In the genomic region with DNA sequence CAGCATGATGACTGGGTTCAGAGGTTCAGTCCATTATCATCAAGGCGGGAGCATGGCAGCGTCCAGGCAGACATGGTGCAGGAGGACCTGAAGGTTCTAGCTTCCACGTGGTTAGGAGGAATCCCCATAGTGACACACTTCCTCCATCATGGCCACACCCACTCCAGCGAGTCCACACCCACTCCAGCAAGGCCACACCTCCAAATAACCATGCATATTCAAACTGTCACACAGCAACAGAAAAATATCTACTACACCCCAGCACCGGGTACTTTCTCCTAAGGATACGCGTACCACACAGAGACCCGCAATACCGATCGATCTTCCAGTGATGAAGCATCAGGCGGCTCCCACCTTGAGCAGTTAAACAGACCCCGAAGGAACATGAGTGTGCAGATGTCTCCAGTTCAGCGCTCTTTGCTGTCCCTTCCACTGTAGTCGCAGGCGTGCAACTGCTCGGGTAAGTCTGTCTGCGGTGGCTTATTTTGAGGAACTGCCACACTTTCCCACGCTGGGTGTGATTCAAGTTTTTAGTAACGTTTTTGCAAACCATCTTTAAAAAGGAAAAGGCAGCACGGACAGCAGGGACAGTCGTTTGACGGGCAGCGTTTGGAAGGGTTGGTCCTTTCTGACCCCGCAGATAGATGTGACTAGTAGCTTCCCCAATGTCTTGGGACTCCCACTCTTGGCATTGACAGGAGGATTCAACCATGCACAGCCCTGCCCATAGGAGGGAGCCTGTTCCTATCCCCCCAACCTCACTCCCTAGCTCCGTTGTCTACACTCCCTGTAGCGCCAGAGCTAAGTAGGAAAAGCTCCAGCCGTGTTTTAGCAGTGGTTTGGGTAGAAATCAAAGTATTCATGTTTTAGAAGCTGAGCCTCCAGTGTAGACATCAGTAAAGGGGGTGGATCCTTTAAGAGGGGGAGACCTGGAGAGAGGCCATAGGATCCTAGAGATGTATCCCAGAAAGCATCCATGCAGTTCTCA, we compare ENCODE assay signal across 12 mouse cellular contexts. TPM values are rescaled to one million over a fixed set of nuclear protein-coding genes. Genes with fewer than 3 reads are reported as not detected.
DNase-seq lines count a peak whose midpoint lies in the region.
"Had no signal": no experiment of that assay in that cellular context is flagged by ENCODE, and none has a peak within 500 bp of the region (broad histone marks: within the 10 kb centered on the region; RNA-seq: fewer than 3 reads in every experiment).

No protein-coding gene starts in this region.

- H3K9me3 ChIP-seq in megakaryocyte, embryonic 14.5 days: peaks cover 22% of the 10 kb centered on the region
- H3K9me3 ChIP-seq: forebrain, embryonic 10.5 days; kidney, embryonic 15.5 days had no signal

- H3K36me3 ChIP-seq in megakaryocyte, embryonic 14.5 days (replicated peaks; ENCODE audit: low read length): peaks cover 20% of the 10 kb centered on the region
- H3K36me3 ChIP-seq: forebrain, embryonic 10.5 days; kidney, embryonic 15.5 days had no signal

- peak; percentile 53 to 56 for DNase-seq in right cerebral cortex, adult 2 months (ENCODE audit: low spot score in 2 of 2)
- no peak for DNase-seq in right cerebral cortex, postnatal 14 days
- DNase-seq in c-Kit-negative CD71-positive TER-119-positive erythroid progenitor cells, embryonic 14.5 days (ENCODE audit: low read depth, low spot score): peak; percentile 36
- peak; percentile 37 to 51 for DNase-seq in thymus, postnatal 36 days
- no peak for DNase-seq in heart, postnatal 10 days
- no peak for DNase-seq in layer of hippocampus, postnatal 14 days (ENCODE audit: low spot score in 2 of 2)
- DNase-seq in kidney, adult 18-20 months: no peak
- DNase-seq: adrenal gland, postnatal 25 days; lung, embryonic 14.5 days had no signal

- intact Hi-C loops in heart, postnatal 10 days (cut with DNase I): no loop called here

- H3K4me3 ChIP-seq in megakaryocyte, embryonic 14.5 days (replicated peaks): peak overlapping the region; percentile 89
- H3K4me3 ChIP-seq: forebrain, embryonic 10.5 days; kidney, embryonic 15.5 days had no signal

- H3K4me1 ChIP-seq in megakaryocyte, embryonic 14.5 days: peaks cover 69% of the 10 kb centered on the region

- H3K27me3 ChIP-seq in megakaryocyte, embryonic 14.5 days (replicated peaks): peaks cover 6% of the 10 kb centered on the region
- H3K27me3 ChIP-seq: kidney, embryonic 15.5 days had no signal

RNA-seq across cellular contexts. Expression of gene Agpat3, which starts 20.7 kb away (rescaled TPM):
- 205 and 237 TPM in 2 replicates for polyA plus RNA-seq in megakaryocyte, embryonic 14.5 days (2012; ENCODE audit: insufficient read depth, low replicate concordance)
- total RNA-seq in heart, postnatal 10 days (2021): 100 to 1,000 TPM; 290 to 296 TPM
- total RNA-seq in layer of hippocampus, postnatal 14 days (2021): 100 to 1,000 TPM; 258 to 259 TPM

RNA-seq across cellular contexts. Expression of gene Rrp1, which starts 39.9 kb away (rescaled TPM):
- polyA plus RNA-seq in megakaryocyte, embryonic 14.5 days (2012; ENCODE audit: insufficient read depth, low replicate concordance): 67.0 and 210 TPM in 2 replicates
- total RNA-seq in heart, postnatal 10 days (2021): 100 to 1,000 TPM; 120 to 122 TPM
- total RNA-seq in layer of hippocampus, postnatal 14 days (2021): 100 to 1,000 TPM; 337 to 342 TPM

RNA-seq across cellular contexts. Expression of gene Cstb, which starts 52.5 kb away (rescaled TPM):
- polyA plus RNA-seq in megakaryocyte, embryonic 14.5 days (2012; ENCODE audit: insufficient read depth, low replicate concordance): 8.0 and 101 TPM in 2 replicates
- 10 to 100 TPM; 41.6 to 42.7 TPM for total RNA-seq in heart, postnatal 10 days (2021)
- 10 to 100 TPM; 33.8 to 37.6 TPM for total RNA-seq in layer of hippocampus, postnatal 14 days (2021)

Comparison
In these comparisons a context has a peak if more than half of its experiments do, and no peak if none do; other contexts are left out.
1. DNase-seq: peak in right cerebral cortex, adult 2 months (2 of 2), c-Kit-negative CD71-positive TER-119-positive erythroid progenitor cells, embryonic 14.5 days (single experiment) and thymus, postnatal 36 days (2 of 2); none in right cerebral cortex, postnatal 14 days (single experiment), heart, postnatal 10 days (0 of 2), layer of hippocampus, postnatal 14 days (0 of 2) and kidney, adult 18-20 months (single experiment).